Mouse (Mus musculus) intestine, embryonic 15.5 days (tissue): ENCODE measurements around the gene Tespa1. TPM values are rescaled to one million over a fixed set of nuclear protein-coding genes. Genes with fewer than 3 reads are reported as not detected.
"Not testable (repeated sequence)": the region's sequence is repeated elsewhere in the genome, so short reads cannot be mapped to it uniquely, and the experiment has no call there.

Experiments used
- ATAC-seq: fragments of 200-750 bp; cut with Nextera tagmentation; 2 replicates; pipeline ENCODE4 v1.8.0; 2017; ENCODE audit warnings: moderate TSS enrichment, moderate library complexity
- H3K27ac ChIP-seq: fragments of 300-500 bp; sonication (generic); 2 replicates; pipeline ENCODE4 v1.5.1; 2015; ENCODE audit warnings: mild to moderate bottlenecking, inconsistent platforms
- H3K27me3 ChIP-seq: fragments of 300-500 bp; sonication (generic); replicated peaks from 2 replicates; pipeline ENCODE4 v1.6.1; 2015; ENCODE audit warnings: inconsistent platforms
- H3K36me3 ChIP-seq: fragments of 300-500 bp; sonication (generic); 2 replicates; pipeline ENCODE4 v1.6.1; 2015; ENCODE audit warnings: inconsistent platforms
- H3K4me1 ChIP-seq: fragments of 300-500 bp; sonication (generic); replicated peaks from 2 replicates; pipeline ENCODE4 v1.6.1; 2015; ENCODE audit warnings: inconsistent platforms
- H3K4me2 ChIP-seq: fragments of 300-500 bp; sonication (generic); replicated peaks from 2 replicates; pipeline ENCODE4 v1.6.1; 2015; ENCODE audit warnings: mild to moderate bottlenecking, inconsistent platforms
- H3K4me3 ChIP-seq: fragments of 300-500 bp; sonication (generic); replicated peaks from 2 replicates; pipeline ENCODE4 v1.5.1; 2015; ENCODE audit warnings: inconsistent platforms
- H3K9ac ChIP-seq: fragments of 300-500 bp; sonication (generic); 2 replicates; pipeline ENCODE4 v1.6.1; 2015; ENCODE audit warnings: inconsistent platforms
- H3K9me3 ChIP-seq: fragments of 300-500 bp; sonication (generic); 2 replicates; pipeline ENCODE4 v1.6.1; 2016; ENCODE audit warnings: inconsistent platforms
- WGBS: fragments of 180-500 bp; shearing (Covaris S2); methylation state at CpG from one replicate; pipeline ENCODE4 v1.1.7; 2015; 5-methylcytosine and 5-hydroxymethylcytosine counted together
- polyA plus RNA-seq: library from polyadenylated mRNA; unstranded; fragments of >200 nt; fragmentation: Nextera tagmentation; extraction: Ambion mirVana; gene quantifications from 2 replicates; pipeline ENCODE4 v1.2.1, GENCODE M21; 2015

Tespa1 gene
- 1.2 and 1.3 TPM in 2 replicates for polyA plus RNA-seq

DNA sequence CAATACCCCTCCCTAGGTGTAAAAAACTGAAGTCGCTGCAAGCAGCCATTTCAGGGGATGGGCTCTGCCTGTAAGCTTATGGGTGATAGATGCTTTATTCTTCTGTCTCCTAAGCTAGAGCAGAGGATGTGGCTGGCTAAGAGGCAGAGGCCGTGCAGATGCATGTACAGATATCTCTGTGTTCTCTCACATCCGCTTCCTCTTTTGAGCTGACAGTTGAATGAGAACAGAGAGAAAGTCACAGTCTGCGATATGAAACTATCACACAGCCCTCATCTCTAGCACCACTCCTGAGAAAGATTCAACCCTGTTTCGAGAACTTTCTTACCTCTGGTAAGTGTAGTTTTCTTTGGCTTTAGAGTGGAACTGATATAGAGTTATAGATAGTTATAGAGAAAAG, at the start of gene Tespa1:
TSS of gene Tespa1 (plus strand) at position 234 of the 400 bp plus-strand sequence.
- H3K4me2 ChIP-seq = no peak within 1 kb of the TSS
- H3K9ac ChIP-seq = no peak within 1 kb of the TSS
- H3K27ac ChIP-seq = no peak within 1 kb of the TSS
- H3K4me1 ChIP-seq = no peaks in the 10 kb centered on the region
- no peaks in the 10 kb centered on the region for H3K9me3 ChIP-seq
- no peaks in the 10 kb centered on the region for H3K36me3 ChIP-seq
- H3K4me3 ChIP-seq = no peak within 1 kb of the TSS
- ATAC-seq = no peak
- 71% methylated on average over 5 of the region's 5 CpGs for WGBS
- H3K27me3 ChIP-seq = no peaks in the 10 kb centered on the region

DNA sequence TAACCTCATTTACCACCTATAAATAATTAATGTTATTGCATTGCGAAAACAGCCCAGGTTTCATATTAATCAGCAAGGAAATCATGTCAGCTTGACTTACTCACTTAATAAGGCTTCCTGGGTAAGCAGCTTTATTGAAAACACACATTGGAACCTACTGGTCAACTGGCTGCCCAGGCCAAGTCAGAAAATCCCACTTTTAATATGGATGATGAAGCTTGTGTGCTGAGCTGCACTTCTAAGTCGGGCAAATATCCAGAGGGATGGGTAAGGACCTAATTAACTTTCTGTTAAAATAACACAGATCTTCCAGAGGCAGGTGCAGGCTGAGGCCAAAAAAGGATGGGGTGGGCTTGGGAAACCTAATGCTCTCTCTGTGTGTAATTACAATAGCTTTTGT, 46.9 kb upstream of the Tespa1 start:
- no peaks in the 10 kb centered on the region for H3K4me1 ChIP-seq
- no peaks in the 10 kb centered on the region for H3K36me3 ChIP-seq
- no peak for ATAC-seq
- H3K27me3 ChIP-seq = no peaks in the 10 kb centered on the region
- no peak overlapping the region for H3K9ac ChIP-seq
- WGBS = 69% methylated on average over 2 of the region's 2 CpGs
- H3K9me3 ChIP-seq = no peaks in the 10 kb centered on the region
- no peak overlapping the region for H3K27ac ChIP-seq
- H3K4me2 ChIP-seq = no peak overlapping the region
- no peak overlapping the region for H3K4me3 ChIP-seq

DNA sequence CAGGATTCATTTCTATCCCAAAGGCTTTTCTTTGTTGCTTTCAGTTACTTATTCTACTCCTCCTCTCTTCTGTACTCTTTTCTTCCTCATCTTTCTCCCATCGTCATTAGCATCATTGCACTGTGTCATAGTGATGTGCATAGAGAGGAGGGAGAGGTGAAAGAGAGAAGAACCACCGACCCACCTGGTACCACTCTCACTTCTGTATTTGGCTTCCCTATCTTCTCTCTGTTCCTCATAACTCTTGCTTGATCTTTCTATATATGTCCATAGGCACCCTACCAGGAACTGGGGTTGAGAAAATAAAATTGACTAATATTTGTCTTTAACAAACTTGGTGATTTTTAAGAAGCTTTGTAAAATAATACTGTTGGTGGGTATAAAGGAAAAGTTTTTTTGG, 46.2 kb upstream of the Tespa1 start:
- 76% methylated on average over 2 of the region's 2 CpGs for WGBS

DNA sequence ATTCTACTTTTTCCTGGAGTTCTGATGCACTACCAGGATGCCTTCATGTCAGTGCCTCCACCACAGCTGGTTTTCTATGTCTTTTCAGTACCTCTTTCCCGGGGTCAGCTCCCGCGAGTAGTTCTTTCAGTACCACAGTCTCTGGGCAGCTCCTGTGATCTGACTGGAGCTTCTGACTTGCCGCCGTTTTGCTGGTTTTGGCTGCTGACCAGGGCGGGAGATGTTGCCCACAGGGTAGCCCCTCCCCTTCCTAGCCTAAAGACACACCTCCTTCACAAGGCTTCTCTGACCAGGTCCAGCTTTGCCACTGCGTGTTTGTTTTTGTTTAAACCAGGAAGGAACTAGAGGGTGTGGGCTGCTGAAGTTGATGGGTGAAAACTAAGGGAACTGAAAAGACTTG, 42.6 kb upstream of the Tespa1 start, which contains the start of gene Neurod4:
TSS of gene Neurod4 (minus strand) at position 175 of the 400 bp plus-strand sequence.
- Histone ChIP-seq H3K9ac (no peak within 1 kb of the TSS), H3K27me3 (no peaks in the 10 kb centered on the region), H3K4me1 (no peaks in the 10 kb centered on the region), H3K36me3 (no peaks in the 10 kb centered on the region), H3K27ac (no peak within 1 kb of the TSS), H3K4me2 (no peak within 1 kb of the TSS), H3K4me3 (no peak within 1 kb of the TSS), H3K9me3 (no peaks in the 10 kb centered on the region)
- WGBS = 0% methylated on average over 7 of the region's 7 CpGs
- ATAC-seq = peak; percentile 83

More for the DNA sequence above, 46.2 kb upstream of the Tespa1 start:
- ATAC-seq = no peak
- Histone ChIP-seq H3K36me3 (no peaks in the 10 kb centered on the region), H3K4me3 (no peak overlapping the region), H3K9me3 (no peaks in the 10 kb centered on the region), H3K27ac (no peak overlapping the region), H3K4me2 (no peak overlapping the region), H3K4me1 (no peaks in the 10 kb centered on the region), H3K27me3 (no peaks in the 10 kb centered on the region), H3K9ac (no peak overlapping the region)

DNA sequence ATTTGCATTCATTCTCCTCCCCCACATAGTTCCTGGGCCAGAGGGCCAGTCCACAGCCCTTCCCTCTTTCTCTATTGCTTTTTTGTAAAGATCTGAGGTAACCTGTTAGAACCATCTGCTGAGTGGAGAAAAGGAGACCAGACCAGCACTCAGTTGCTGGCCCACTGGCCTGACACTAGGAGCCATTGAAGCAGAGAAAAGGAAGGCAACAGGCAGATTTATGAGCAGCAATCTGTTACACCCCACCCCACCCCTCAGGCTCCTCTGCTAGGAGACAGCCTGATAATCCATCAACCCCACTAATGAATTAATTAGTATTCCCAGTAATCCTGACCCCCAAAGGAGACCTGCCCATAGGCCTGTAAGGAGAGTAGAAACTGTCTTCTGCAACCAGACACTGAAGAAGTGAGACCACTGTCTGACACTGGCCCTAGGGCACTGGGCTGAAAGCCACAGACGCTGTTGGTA, 40.7 kb upstream of the Tespa1 start:
- H3K27me3 ChIP-seq = no peaks in the 10 kb centered on the region
- no peak overlapping the region for H3K4me3 ChIP-seq
- H3K9me3 ChIP-seq = no peaks in the 10 kb centered on the region
- H3K36me3 ChIP-seq = no peaks in the 10 kb centered on the region
- no peak overlapping the region for H3K27ac ChIP-seq
- ATAC-seq = no peak
- H3K9ac ChIP-seq = no peak overlapping the region
- H3K4me2 ChIP-seq = no peak overlapping the region
- H3K4me1 ChIP-seq = no peaks in the 10 kb centered on the region
- WGBS = 24% methylated on average over 1 of the region's 1 CpGs

DNA sequence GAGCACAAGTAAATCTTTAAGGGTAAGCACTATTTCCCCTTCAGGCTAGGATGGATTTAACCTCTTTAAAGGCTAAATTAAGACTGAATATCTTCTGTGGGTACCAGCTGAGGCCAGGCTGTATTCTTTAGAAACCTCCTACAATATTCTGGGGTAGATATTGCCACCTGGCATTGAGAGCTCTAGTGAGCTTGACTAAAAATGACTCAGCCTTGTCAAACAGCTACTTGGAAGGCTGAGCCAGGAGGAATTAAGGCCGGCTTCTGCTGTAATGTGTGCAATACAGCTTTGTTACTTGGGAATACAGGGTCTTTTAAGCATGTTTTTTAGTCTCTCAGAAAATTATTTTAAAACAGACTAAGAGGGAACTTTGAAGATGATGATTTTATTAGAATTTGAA, 35.5 kb upstream of the Tespa1 start:
- Histone ChIP-seq H3K4me3 (no peak overlapping the region), H3K4me1 (no peaks in the 10 kb centered on the region), H3K27ac (no peak overlapping the region), H3K9me3 (no peaks in the 10 kb centered on the region), H3K27me3 (no peaks in the 10 kb centered on the region), H3K4me2 (no peak overlapping the region), H3K36me3 (no peaks in the 10 kb centered on the region), H3K9ac (no peak overlapping the region)
- no peak for ATAC-seq
- 70% methylated on average over 1 of the region's 1 CpGs for WGBS

DNA sequence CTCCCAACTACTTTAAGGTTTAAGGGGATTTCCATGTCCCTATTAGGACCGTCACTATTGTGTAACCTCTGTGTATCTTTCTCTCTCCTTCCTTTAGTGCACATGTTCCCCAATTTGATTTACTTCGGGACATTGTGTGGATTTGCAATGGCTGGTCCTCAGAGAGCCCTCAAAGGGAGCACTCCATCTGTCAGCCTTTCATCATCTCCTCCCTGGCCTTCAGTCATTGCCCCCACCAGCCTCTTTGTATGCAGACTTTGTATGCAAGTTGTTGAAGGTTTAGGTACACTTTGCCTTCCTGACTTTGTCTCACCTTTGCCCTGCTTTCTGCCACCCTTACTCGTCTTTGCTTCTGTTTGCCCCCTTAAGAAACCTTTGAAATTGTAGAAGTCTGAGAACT, 34.7 kb upstream of the Tespa1 start:
- Histone ChIP-seq H3K4me3 (no peak overlapping the region), H3K4me2 (no peak overlapping the region), H3K27me3 (no peaks in the 10 kb centered on the region), H3K9me3 (no peaks in the 10 kb centered on the region), H3K4me1 (no peaks in the 10 kb centered on the region), H3K27ac (no peak overlapping the region), H3K9ac (no peak overlapping the region), H3K36me3 (no peaks in the 10 kb centered on the region)
- 50% methylated on average over 3 of the region's 3 CpGs for WGBS
- no peak for ATAC-seq

DNA sequence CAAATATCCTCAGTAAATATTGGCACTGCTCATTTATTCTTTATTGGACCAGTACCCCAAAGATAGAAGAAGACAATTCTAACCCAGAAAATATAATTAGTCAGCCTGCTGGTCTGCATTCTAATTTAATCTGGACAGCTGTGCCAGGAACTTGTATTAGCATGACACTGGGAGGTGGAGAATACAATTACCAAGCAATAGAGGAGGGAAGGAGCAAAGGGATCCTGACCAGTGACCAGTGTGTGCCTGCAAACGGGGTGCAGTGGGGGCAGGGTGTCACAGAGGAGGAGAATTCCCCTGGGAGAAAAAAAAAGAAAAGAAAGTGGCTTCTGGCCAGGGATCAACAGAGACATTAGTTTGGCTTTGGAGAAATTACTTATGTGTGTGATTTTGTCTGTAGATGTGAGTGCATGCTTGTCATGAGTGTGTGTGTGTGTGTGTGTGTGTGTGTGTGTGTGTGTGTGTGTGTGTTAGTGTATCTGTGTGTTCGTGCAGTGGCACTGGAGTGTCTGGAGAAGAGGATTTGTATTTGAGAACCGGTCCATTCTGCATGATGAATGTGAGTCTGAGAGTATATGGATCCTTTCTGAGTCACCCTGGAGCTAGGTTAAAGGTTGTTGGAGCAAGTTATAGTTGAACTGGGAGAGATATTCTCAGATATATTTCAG, 28.8 kb upstream of the Tespa1 start:
- H3K4me3 ChIP-seq = no peak overlapping the region
- H3K4me1 ChIP-seq = no peaks in the 10 kb centered on the region
- no peaks in the 10 kb centered on the region for H3K36me3 ChIP-seq
- no peaks in the 10 kb centered on the region for H3K9me3 ChIP-seq
- no peak overlapping the region for H3K27ac ChIP-seq
- WGBS = 21% methylated on average over 3 of the region's 3 CpGs
- H3K4me2 ChIP-seq = no peak overlapping the region
- H3K27me3 ChIP-seq = no peaks in the 10 kb centered on the region
- H3K9ac ChIP-seq = no peak overlapping the region
- no peak for ATAC-seq

DNA sequence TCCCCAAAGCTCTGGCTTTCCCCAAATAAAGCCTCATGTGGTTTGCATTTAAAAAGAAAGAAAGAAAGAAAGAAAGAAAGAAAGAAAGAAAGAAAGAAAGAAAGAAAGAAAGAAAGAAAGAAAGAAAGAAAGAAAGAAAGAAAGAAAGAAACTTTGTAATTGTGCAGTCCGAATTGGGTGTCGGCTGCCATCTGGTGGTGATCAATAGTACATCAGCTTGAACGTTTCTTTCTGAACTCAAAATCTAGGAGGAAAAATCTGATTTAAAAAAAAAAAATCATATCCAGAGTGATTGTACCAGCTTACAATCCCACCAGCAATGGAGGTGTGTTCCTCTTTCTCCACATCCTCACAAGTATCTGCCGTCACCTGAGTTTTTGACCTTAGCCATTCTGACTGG, 23.9 kb upstream of the Tespa1 start:
- ATAC-seq, H3K9ac ChIP-seq, H3K36me3 ChIP-seq, H3K4me2 ChIP-seq, H3K4me1 ChIP-seq, H3K4me3 ChIP-seq, H3K27ac ChIP-seq, H3K27me3 ChIP-seq, H3K9me3 ChIP-seq: not testable (repeated sequence)
- 21% methylated on average over 4 of the region's 4 CpGs for WGBS

DNA sequence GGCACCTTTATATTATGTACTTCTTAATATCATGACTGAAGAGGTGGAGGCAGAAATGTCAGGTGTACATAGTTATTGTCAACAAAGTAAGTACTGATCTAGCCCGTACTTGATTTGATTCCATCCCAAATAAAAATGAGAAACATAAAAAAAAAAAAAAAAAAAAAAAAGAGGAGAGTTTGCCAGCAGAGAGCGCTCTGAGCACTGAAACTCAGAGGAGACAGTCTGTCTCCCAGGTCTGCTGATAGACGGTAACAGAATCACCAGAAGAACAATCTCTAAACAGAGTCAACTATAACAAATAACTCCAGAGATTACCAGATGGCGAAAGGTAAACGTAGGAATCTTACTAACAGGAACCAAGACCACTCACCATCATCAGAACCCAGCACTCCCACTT, 18.5 kb upstream of the Tespa1 start:
- not testable (repeated sequence) for H3K9ac ChIP-seq, H3K27me3 ChIP-seq, H3K36me3 ChIP-seq, H3K9me3 ChIP-seq, H3K4me2 ChIP-seq, H3K4me1 ChIP-seq, ATAC-seq, H3K27ac ChIP-seq, H3K4me3 ChIP-seq
- WGBS = 77% methylated on average over 4 of the region's 5 CpGs

DNA sequence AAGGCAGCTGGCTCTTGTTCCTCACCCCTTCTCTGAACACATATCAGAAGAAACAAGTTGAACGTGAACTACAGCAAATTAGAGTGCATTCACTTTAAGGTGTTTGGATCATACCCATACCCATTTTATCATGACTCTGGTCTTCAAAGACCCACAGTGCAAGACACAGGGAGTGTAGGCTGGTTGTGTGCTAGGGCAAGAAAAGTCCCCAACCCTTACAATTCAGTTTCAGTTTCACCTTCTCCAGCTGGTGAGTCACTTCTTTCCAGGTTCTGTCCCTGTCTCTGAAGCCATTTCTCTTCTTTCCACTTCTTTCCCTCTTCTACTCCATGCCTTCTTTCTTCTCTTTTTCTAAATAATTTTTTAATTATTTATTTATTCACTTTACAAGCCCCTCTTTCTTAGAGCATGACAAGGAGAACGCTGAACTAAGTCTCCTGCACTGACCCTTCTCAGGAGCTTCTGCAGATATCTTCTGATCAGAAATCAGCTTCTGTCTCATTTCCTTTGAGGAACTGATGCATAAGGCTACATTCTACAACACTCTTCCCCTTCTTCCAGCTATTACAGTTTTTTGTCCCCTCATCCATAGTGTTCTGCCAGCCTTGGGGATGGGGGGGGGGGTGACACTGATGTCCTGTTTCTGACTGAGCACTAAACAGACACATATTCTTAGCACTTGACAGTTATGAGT, 11.0 kb upstream of the Tespa1 start:
- H3K4me3 ChIP-seq = no peak overlapping the region
- H3K27ac ChIP-seq = no peak overlapping the region
- 79% methylated on average over 2 of the region's 2 CpGs for WGBS
- no peaks in the 10 kb centered on the region for H3K4me1 ChIP-seq
- no peak overlapping the region for H3K9ac ChIP-seq
- no peaks in the 10 kb centered on the region for H3K27me3 ChIP-seq
- H3K36me3 ChIP-seq = no peaks in the 10 kb centered on the region
- H3K4me2 ChIP-seq = no peak overlapping the region
- no peak for ATAC-seq
- H3K9me3 ChIP-seq = no peaks in the 10 kb centered on the region

DNA sequence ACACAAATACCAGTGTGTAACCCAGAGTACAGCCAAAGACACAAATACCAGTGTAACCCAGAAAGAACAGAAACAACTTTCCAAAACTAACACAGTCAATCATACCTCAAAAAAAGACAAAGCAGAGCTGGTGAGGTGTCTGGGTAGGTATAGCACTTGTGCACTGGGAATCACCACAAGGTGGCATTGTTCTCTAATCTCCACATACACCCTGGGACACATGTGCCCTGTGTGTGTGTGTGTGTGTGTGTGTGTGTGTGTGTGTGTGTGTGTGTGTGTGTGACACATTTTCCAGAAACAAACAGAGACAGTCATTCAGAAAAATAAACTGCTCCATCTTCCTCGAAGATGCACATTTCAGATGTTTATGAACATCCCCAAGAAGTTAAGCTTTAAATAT, 9.1 kb upstream of the Tespa1 start:
- ATAC-seq = no peak; the same call in 1 of the 2 replicates
- H3K27ac ChIP-seq = no peak overlapping the region
- WGBS = 56% methylated on average over 1 of the region's 1 CpGs
- no peaks in the 10 kb centered on the region for H3K9me3 ChIP-seq
- no peaks in the 10 kb centered on the region for H3K27me3 ChIP-seq
- H3K36me3 ChIP-seq = no peaks in the 10 kb centered on the region
- no peak overlapping the region for H3K4me3 ChIP-seq
- H3K4me1 ChIP-seq = no peaks in the 10 kb centered on the region
- H3K9ac ChIP-seq = no peak overlapping the region
- no peak overlapping the region for H3K4me2 ChIP-seq
